Comparison of ENCODE assay signal across 13 mouse cellular contexts in the genomic region with DNA sequence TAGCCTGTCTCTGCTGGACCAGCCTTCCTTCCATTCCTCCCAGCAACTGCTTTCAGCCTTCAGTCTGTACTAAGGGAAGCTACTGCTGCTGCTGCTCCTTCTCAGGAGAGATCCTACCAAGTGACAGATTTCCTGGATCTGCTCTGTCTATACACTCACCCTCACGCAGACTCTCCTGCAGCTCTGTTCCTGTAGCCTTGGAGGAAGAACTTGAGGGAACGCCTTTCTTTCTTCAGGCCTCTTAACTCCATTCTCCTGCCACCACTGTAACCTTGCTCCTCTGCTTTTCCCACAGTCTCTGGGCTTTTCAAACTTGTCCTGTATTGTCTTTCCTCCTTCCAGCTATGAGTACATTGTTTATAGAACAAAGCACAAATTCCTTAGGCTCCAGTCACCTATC. TPM values are rescaled to one million over a fixed set of nuclear protein-coding genes. Genes with fewer than 3 reads are reported as not detected.
DNase-seq lines count a peak whose midpoint lies in the region; ATAC-seq and TF ChIP-seq lines count a peak whose summit lies in the region.
"Had no signal": no experiment of that assay in that cellular context is flagged by ENCODE, and none has a peak within 500 bp of the region (broad histone marks: within the 10 kb centered on the region; RNA-seq: fewer than 3 reads in every experiment).

No protein-coding gene starts in this region.

- 70% methylated on average over 2 of the region's 2 CpGs for WGBS in heart, embryonic 13.5 days
- 46% methylated on average over 2 of the region's 2 CpGs for WGBS in liver, embryonic 16.5 days (ENCODE audit: insufficient replicate concordance)

- H3K9me3 ChIP-seq in heart, embryonic 13.5 days, result no peaks in the 10 kb centered on the region
- no peaks in the 10 kb centered on the region for H3K9me3 ChIP-seq in ES-E14 (ENCODE audit: control insufficient read depth, insufficient read depth, low read depth, low read length)
- H3K9me3 ChIP-seq in liver, embryonic 16.5 days (replicated peaks; ENCODE audit: control insufficient read depth, low read length), result no peaks in the 10 kb centered on the region
- H3K9me3 ChIP-seq: lung, embryonic 15.5 days had no signal

- H3K9ac ChIP-seq in heart, embryonic 13.5 days, result no peak overlapping the region
- H3K9ac ChIP-seq in ES-E14 (ENCODE audit: insufficient read depth, low read depth, low read length, poor library complexity, severe bottlenecking), result no peak overlapping the region
- H3K9ac ChIP-seq in liver, embryonic 16.5 days (ENCODE audit: low read depth, low read length), result peak overlapping the region; percentile 53
- H3K9ac ChIP-seq: lung, embryonic 15.5 days had no signal

- no peaks in the 10 kb centered on the region; the same call in 1 of the 2 replicates for H3K4me1 ChIP-seq in heart, embryonic 13.5 days
- H3K4me1 ChIP-seq in ES-E14 (ENCODE audit: control insufficient read depth in 2 of 2, insufficient read depth in 2 of 2, low read length in 2 of 2, poor library complexity in 1 of 2), result peaks cover 3 to 6% of the 10 kb centered on the region in 2 experiments; a peak in 2 of 4 replicates
- H3K4me1 ChIP-seq in liver, embryonic 16.5 days (ENCODE audit: control insufficient read depth, low read depth, low read length), result peaks cover 34% of the 10 kb centered on the region
- H3K4me1 ChIP-seq: lung, embryonic 15.5 days had no signal

- no peak for DNase-seq in heart, adult 8-10 months (ENCODE audit: low spot score)
- DNase-seq in ES-E14 (ENCODE audit: low read depth, low spot score), result peak; percentile 69
- DNase-seq in layer of hippocampus, postnatal 25 days (ENCODE audit: extremely low spot score in 1 of 2, low spot score in 1 of 2), result no peak
- DNase-seq in spleen, postnatal 14 days (ENCODE audit: low spot score in 2 of 2), result no peak
- no peak for DNase-seq in right cerebral cortex, postnatal 36 days (ENCODE audit: low spot score in 2 of 2)
- DNase-seq: adrenal gland, adult 8-10 months; cerebellum, postnatal 10 days; gastrocnemius, postnatal 36 days; heart, postnatal 10 days had no signal

- no peak overlapping the region for H3K4me2 ChIP-seq in heart, embryonic 13.5 days
- H3K4me2 ChIP-seq in liver, embryonic 16.5 days (ENCODE audit: low read depth, low read length), result peak overlapping the region; percentile 46
- H3K4me2 ChIP-seq: lung, embryonic 15.5 days had no signal

- no peak overlapping the region for H3K4me3 ChIP-seq in heart, embryonic 13.5 days
- no peak overlapping the region for H3K4me3 ChIP-seq in ES-E14 (ENCODE audit: insufficient read depth in 1 of 2, low read depth in 1 of 2, low read length in 2 of 2, poor library complexity in 1 of 2, severe bottlenecking in 1 of 2)
- H3K4me3 ChIP-seq in liver, embryonic 16.5 days (ENCODE audit: low read depth, low read length), result peak overlapping the region; percentile 16; the same call in 1 of the 2 replicates
- H3K4me3 ChIP-seq: lung, embryonic 15.5 days had no signal

- H3K36me3 ChIP-seq in heart, embryonic 13.5 days, result peaks cover 34% of the 10 kb centered on the region
- H3K36me3 ChIP-seq in ES-E14 (ENCODE audit: control insufficient read depth, insufficient read depth, low read length, poor library complexity, severe bottlenecking), result peaks cover 7% of the 10 kb centered on the region
- H3K36me3 ChIP-seq in liver, embryonic 16.5 days (ENCODE audit: control insufficient read depth, insufficient read depth), result peaks cover 2% of the 10 kb centered on the region; the same call in 1 of the 2 replicates

- in situ Hi-C loops in ES-E14 (cut with MboI; ENCODE audit: low sequenced_read_pairs in 2 of 2, unreplicated experiment in 2 of 2), result no loop called here

- no peaks in the 10 kb centered on the region for H3K27me3 ChIP-seq in heart, embryonic 13.5 days (replicated peaks)
- no peaks in the 10 kb centered on the region for H3K27me3 ChIP-seq in liver, embryonic 16.5 days (ENCODE audit: control insufficient read depth, insufficient read depth, low read depth, low read length)
- H3K27me3 ChIP-seq: lung, embryonic 15.5 days had no signal

- H3K27ac ChIP-seq in heart, embryonic 13.5 days (replicated peaks), result peak overlapping the region; percentile 9; the same call in 1 of the 2 replicates
- peak overlapping the region; percentile 89 for H3K27ac ChIP-seq in ES-E14 (ENCODE audit: insufficient read depth, low read depth, low read length, poor library complexity, severe bottlenecking)
- peak overlapping the region; percentile 93 for H3K27ac ChIP-seq in liver, embryonic 16.5 days (ENCODE audit: low read length)
- H3K27ac ChIP-seq: lung, embryonic 15.5 days had no signal

- no peak for ATAC-seq in heart, embryonic 13.5 days (ENCODE audit: extremely low read depth, insufficient number of reproducible peaks, low FRiP score, low TSS enrichment)
- peak; percentile 62 for ATAC-seq in erythroblast, adult 5-6 weeks (replicated peaks; ENCODE audit: low FRiP score, poor library complexity, severe bottlenecking)
- peak; percentile 39 for ATAC-seq in liver, embryonic 16.5 days (ENCODE audit: low read depth)

TF ChIP-seq in ES-E14, 5 proteins besides CTCF, POLR2A, EP300 and RAD21:
- peak; percentile 46; the same call in 1 of the 2 replicates for TF ChIP-seq CHD2 (IDR thresholded peaks at IDR 0.05; ENCODE audit: low read depth, low read length)
- no peak for TF ChIP-seq MAFK (IDR thresholded peaks at IDR 0.05; ENCODE audit: insufficient read depth, low read depth, low read length)

RNA-seq across cellular contexts. Expression of gene Eif2b3, which starts 37.3 kb away (rescaled TPM):
- 25.4 and 25.5 TPM in 2 replicates for polyA plus RNA-seq in heart, embryonic 13.5 days (2015; fragmentation: Nextera tagmentation; extraction: Ambion mirVana)
- total RNA-seq in heart, adult 8-10 months (2022), result 10 to 100 TPM; 13.5 to 18.2 (median 15.0) TPM
- total RNA-seq in ES-E14 (2012; rRNA removed), result 43.7 and 55.1 TPM in 2 replicates
- 11.9 and 20.1 TPM in 2 replicates for total RNA-seq in erythroblast, adult 5-6 weeks (2015; ENCODE audit: low replicate concordance)
- total RNA-seq in erythroblast, adult 5-6 weeks (2017; ENCODE audit: low replicate concordance), result 7.2 and 10.0 TPM in 2 replicates
- 20.3 and 20.8 TPM in 2 replicates for polyA plus RNA-seq in liver, embryonic 16.5 days (2015; fragmentation: Nextera tagmentation; extraction: Ambion mirVana)
- total RNA-seq in layer of hippocampus, postnatal 25 days (2021), result 10 to 100 TPM; 20.6 to 21.2 TPM

RNA-seq across cellular contexts. Expression of gene Ptch2, which starts 39.4 kb away (rescaled TPM):
- polyA plus RNA-seq in heart, embryonic 13.5 days (2015; fragmentation: Nextera tagmentation; extraction: Ambion mirVana), result 3.1 and 3.6 TPM in 2 replicates
- total RNA-seq in heart, adult 8-10 months (2022), result 1 to 10 TPM in 1 of 4 experiments, under 1 TPM in 3; 0.44 to 1.0 (median 0.58) TPM
- total RNA-seq in ES-E14 (2012; rRNA removed), result 28.2 and 80.0 TPM in 2 replicates
- total RNA-seq in erythroblast, adult 5-6 weeks (2015; ENCODE audit: low replicate concordance), result 0.19 and 0.21 TPM in 2 replicates
- total RNA-seq in erythroblast, adult 5-6 weeks (2017; ENCODE audit: low replicate concordance), result 0.09 TPM in 1 of 2 replicates, not detected in the other
- 0.67 and 0.69 TPM in 2 replicates for polyA plus RNA-seq in liver, embryonic 16.5 days (2015; fragmentation: Nextera tagmentation; extraction: Ambion mirVana)
- 1 to 10 TPM; 1.4 to 3.0 TPM for total RNA-seq in layer of hippocampus, postnatal 25 days (2021)

Comparison
In these comparisons a context has a peak if more than half of its experiments do, and no peak if none do; other contexts are left out.
1. H3K27ac ChIP-seq: peak in every context shown above with its lines; median percentile 93 in liver, embryonic 16.5 days; 89 in ES-E14; 9 in heart, embryonic 13.5 days.